Mouse (Mus musculus): ENCODE results near the gene Tshz2.

Gene Tshz2

DNA sequence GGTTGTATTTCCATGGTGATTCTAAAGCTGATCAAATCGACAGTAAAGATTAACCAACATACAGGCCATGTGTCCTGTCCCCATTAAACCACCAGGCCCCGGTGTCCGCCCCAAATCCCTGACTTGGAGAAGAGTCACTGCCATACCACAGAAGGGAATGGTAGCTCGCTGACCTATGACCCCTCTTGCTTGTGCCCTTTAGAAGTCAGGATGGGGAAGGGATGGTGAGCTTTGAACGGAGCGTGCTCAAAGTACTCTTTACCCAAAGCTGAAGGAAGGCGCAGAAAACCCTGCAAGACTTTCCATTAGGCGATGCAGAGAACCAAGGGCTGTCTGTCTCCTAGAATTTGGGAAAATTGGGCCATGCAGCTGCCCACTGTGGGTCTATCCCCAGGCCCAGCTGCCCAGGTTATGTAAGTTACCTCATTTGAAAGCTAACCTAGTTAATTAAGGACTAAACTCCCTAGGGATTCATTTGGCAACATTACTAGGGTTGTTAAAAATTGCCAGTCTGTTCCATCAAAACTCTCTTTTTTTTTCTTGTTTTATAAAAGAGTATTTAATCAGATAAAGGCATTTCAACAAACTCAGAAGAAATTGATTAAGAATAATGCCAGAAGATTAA is 238.7 kb downstream of the Tshz2 start:
- no peak for DNase-seq (ENCODE audit: low spot score)

DNA sequence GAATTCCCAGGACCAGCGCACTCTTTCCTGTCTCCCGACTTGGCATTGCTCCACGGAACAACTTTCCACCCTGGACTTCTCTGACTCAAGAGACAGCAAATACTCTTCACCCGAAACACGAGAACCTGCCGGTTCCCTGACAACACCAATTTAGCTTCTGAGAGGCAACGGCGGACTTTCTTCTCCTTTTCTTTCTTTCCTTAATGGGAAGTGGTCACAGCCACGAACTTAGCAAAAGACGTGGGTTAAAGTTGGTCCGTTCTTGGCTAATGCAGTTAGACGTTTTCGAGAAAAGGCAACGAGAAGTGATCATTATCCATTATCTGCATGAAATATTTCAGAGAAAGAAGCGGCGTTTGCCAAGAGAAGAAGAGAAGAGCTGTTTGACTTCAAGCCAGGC is 240.6 kb downstream of the Tshz2 start:
- no peak for DNase-seq (ENCODE audit: low spot score)

DNA sequence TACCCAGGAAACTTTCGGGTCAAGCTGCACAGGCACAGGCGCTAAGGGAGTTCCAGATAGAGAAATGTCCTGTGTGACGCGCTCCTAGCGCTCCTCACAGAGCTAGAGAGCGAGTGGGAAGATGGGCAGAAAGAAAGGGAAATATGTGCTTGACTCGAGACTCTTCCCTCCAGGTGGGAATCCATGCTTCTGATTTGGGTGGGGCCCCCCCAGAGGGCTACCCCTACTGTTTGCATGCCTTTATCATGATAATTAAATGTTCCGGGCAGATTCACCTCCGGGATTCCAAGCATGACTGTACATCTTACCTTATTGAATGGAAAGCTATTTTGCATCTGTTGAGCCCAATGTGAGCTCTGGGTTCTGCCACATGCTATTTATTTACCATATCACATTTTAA is 255.1 kb downstream of the Tshz2 start:
- no peak for DNase-seq (ENCODE audit: low spot score)

DNA sequence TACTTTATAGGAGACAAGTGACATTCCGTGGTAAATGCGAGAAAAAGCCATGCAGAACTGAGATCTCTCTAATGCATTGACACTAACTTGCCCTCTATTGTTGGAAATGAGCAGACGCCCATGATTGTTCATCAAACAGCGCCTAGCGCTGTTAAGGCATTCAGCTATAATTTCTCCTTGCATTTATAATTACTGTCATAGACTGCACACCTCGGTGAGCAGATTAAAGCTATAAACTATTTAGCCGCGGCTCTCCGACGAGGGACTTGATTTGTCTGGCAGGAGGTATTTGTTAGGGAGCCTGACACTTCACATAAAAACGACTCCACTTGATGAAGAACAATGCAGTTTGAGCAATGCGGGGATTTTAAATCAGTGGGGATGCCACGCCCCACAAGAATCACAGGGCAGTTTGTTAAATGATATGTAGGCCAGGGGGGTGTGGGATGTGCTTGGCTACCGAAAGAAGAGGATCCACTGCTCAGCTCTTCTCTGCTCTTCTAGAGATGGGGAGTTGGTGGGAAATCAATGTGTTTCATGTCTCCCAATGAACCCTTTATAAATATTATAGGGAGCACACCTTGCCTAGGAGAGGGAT is 259.7 kb downstream of the Tshz2 start:
- peak; percentile 41 for DNase-seq (ENCODE audit: low spot score)

DNA sequence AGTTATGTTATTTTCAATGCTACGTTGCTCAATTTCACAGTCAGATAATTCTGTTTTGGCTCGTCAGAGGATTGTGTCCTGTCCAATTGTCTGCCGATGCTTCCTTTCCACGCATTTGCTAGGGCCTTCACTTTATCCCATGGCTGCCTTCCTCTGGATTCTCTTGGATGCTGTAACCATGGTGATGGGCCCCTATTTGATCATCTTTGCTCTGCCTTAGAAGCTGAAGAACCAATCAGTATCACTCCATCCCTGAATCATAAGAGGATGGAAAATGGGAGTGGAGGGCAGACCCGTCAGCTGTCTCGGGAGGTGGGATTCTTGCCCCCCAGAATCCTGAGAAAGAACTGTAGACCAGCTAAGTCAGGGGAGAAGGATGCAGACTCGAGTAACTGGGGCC is 270.1 kb downstream of the Tshz2 start:
- no peak for DNase-seq (ENCODE audit: low spot score)

DNA sequence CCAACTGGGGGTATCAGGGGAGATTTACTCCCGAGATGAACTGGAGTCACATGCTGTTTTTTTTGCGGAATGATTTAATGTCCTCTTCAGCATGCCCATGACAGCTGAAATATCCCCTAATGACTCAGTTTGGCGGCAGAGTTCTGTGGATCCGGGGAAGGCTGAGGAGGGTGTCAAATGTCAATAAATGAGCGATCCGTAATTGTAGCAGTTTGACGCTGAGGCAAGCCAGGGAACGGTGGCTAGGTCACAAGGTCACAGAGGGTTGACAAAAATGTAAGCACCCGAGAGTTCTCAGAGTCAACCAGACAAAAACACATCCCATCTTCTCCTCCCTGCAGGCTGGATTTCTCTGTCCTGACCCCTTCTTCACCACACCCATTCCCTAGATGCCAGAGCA is 273.6 kb downstream of the Tshz2 start:
- DNase-seq (ENCODE audit: low spot score): no peak

DNA sequence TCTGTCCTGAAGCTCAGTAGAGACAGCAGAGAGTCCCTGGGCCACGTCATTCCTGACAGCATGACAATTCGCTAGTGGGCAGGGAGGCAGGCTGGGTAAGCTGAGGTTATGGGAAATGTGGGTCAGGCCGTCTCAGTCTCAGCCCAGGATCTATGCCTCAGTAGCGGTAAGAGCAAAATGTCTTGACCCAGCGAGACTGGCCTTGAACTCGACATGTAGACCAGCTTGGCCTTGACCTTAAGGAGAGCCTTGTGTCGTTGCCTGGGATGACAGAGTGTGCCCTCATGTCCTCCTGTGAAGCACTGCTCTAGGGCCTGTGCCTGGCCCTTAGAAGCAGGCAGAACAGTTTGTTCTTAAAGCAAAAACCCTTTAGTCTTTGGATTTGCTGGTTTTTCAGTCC is 275.2 kb downstream of the Tshz2 start:
- DNase-seq (ENCODE audit: low spot score): no peak

DNA sequence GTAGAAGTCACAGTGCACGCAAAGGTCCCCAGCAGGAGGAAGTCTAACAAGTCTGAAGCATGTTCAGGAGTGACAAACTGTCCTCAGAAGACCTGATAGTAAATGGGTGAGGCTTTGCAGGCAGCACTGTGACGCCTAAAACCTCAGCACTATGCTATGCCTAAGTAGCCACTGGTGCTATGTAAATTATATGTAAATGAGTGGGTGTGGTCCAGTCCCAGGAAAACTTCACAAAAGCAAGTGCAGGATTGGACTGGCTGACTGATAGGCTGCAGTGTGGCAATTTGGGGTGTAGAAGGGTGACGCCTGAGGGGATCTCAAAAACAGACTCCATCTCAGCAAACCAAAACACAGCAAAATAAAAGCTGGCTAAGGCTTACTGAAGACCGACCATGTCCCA is 277.8 kb downstream of the Tshz2 start:
- no peak for DNase-seq (ENCODE audit: low spot score)

DNA sequence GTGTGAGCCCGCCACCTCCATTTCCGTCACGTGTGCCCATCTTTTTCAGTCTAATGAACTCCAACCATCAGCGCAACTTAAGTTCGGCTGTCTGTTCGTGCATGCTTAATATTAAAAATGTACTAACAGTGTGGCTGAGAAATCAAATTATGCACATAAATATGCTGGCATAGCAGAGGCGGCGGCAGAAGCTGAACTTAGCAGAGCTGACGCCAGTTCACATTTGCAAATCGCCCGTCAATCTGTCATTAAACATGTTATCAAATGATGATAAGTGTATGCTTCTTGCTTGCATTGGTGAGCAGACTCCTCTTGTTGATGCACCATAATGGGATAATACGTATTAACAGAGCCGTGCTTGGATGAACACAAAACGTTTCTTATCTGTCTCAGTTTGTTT is 280.0 kb downstream of the Tshz2 start:
- DNase-seq (ENCODE audit: low spot score): peak; percentile 42

DNA sequence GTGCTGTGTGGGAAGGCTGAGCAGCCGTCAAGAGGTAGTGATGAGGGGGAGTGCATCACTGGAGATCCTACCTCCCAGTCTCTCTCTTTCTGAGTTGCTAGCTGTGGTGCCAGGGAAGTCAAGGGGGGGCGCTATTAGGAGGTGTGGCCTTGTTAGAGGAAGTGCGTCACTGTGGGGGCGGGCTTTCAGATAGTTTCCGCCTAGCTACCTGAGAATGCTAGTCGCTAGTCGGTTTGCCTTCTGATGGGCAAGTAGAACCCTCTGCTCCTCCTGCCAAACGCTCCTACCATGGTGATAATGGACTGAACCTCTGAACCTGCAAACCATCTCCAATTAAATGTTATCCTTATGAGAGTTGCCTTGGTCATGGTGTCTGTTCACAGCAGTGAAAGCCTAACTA is 282.1 kb downstream of the Tshz2 start:
- no peak for DNase-seq (ENCODE audit: low spot score)

DNA sequence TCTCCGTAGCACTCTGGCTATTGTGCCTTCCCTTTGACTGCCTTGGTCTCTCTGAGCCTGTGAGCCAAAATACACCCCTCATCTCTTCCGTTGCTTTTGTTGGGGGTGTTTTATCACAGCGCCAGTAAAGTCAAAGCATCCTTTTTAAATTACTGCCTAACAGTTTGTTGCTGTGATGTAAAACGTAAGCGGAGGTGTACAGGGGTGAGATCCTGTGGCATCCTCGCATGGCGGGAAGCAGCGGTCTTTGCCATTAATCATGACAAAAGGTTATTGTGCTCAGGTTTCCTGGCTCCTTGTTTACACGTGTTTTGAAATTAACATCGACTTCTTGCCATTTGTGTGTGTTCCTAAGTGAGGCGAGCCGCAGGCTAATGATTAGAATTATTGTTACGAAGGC is 282.5 kb downstream of the Tshz2 start:
- DNase-seq (ENCODE audit: low spot score): no peak

DNA sequence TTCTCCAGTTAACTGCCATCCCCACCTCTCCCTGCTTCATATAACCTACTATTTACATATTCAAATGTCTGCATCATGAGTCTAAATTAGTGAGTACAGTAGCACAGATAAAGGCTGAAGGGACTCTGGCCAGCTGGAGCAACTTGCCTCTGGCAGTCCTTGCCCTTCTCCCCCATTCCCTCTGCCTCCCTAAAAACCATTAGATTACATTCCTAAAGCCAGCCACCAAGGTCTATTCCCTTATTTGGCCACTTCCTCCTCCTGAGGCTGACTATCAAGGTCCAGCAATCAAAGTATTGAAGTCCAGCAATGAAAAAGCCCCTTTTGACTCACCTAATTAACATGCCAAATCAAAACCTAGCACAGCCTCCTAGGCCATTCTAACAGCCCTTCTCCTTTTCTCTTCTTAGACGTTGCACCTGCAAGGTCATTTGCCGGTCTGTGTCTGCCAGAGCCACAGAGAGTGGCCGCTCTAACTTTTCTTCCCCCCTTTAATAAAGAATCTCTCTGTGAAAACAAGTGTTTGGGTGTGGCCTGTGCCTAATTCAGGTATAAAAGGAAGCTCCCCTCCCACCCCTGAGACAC is 286.4 kb downstream of the Tshz2 start:
- DNase-seq (ENCODE audit: low spot score): no peak

DNA sequence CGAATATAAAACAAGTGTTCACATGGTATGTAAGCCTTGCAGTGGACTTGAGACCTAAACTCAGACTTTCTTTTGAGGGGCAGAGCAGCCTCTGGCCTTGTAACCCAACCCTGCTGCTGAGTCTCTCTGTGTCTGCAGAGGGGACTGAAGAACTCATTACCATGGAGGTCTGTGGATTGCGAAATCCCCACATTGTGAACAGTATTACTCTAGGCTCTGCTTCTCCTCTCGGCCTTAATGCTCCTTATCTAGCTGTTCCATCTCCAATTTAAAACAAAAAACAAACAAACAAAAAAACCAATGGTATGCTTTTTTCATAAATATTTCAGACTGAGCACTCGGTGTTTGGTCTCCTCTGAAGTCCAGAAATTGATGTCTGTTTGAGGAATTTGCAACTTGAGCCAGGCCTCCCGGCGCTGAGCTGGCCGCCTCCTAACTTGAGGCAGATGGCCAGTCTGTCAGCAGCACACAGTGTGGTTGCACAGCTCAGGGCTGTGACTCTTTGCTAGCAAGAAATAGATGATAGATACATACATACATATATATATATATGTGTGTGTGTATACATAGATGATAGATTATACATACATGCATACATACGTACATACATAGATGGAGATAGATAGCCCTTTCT is 291.5 kb downstream of the Tshz2 start:
- no peak for DNase-seq (ENCODE audit: low spot score)

DNA sequence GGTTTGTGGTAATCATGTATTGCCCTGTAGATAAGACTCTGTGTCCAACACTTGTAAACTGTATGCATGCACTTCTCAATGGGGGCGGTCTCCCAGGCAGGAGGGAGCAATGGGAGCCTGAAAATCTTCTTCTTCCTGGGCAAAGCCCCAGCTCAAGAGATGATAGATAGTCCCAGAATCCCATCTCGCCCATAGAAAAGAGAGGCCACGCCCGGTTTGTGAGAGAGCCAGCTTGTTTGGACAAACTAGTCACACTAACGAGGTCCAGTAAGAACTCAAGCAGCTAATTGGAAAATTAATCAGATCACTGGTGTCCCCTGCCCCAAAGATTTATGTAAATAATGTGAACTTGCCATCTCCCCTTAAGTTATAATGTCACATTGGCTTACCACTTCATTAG is 292.7 kb downstream of the Tshz2 start:
- DNase-seq (ENCODE audit: low spot score): no peak

DNA sequence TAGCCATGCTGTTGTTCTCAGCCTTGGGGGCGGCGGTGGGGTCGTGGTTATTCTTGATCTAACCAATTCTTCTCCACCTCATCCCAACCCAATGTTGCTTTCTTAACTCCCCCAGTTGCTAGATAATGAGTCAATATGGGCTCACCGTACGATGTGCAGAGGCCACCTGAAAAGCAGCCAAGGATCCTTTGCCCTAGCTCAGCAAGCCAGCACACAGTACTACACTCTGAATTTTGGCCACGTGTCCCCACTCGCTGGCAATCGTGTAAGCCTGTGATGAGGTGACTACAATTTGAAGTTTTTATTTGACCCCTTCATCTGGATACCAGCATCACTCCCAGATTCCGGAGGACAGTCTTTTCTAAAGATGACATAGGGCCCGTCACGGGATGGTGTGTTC is 293.2 kb downstream of the Tshz2 start:
- no peak for DNase-seq (ENCODE audit: low spot score)

DNA sequence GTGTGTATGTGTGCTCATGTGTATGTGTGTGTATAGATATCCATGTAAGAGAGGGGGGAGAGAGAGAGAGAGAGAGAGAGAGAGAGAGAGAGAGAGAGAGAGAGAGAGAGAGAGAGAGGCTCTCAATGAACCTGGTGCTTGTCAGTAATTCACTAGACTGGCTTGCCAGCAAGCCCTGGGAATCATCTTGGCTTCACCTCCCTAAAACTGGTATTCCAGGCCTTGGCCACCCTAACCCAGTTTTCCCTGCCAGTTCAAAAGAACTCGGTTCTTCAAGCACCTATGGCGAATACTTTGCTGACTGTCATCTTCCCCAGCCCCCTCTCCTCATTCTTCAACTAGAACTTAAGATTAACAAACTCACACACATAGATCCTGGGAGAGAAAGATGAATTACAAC is 294.6 kb downstream of the Tshz2 start:
- no peak for DNase-seq (ENCODE audit: low spot score)

DNA sequence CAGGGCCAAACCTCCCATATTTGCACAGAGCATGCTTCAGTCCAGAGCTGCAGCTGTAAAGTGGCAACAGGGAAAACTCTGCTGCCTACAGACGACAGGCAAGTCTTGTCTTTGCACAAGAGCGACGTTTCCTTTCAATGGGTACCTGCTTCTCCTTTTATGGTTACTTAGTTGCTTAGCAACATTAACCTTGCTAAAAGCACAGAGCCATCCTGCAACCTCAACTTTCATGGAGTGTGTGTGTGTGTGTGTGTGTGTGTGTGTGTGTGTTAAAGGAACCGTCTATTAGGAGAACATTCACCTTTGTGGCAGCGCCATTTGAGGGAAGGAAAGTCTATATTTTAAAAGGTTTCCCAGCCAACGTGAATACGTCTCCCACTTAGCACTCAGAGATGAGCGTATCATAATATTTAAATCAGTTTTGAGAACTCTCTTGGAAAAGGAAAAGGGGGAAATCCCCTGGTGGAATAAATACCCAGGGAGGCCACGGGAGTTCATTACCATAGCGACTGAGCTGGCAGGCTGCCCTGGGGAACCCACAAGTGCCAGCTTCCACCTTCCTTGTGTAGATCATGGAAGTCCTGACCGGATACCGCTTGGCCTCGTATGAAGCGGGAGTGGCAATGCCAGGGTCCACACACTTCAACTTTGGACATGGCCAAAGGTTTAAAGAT is 295.8 kb downstream of the Tshz2 start:
- DNase-seq (ENCODE audit: low spot score): no peak

DNA sequence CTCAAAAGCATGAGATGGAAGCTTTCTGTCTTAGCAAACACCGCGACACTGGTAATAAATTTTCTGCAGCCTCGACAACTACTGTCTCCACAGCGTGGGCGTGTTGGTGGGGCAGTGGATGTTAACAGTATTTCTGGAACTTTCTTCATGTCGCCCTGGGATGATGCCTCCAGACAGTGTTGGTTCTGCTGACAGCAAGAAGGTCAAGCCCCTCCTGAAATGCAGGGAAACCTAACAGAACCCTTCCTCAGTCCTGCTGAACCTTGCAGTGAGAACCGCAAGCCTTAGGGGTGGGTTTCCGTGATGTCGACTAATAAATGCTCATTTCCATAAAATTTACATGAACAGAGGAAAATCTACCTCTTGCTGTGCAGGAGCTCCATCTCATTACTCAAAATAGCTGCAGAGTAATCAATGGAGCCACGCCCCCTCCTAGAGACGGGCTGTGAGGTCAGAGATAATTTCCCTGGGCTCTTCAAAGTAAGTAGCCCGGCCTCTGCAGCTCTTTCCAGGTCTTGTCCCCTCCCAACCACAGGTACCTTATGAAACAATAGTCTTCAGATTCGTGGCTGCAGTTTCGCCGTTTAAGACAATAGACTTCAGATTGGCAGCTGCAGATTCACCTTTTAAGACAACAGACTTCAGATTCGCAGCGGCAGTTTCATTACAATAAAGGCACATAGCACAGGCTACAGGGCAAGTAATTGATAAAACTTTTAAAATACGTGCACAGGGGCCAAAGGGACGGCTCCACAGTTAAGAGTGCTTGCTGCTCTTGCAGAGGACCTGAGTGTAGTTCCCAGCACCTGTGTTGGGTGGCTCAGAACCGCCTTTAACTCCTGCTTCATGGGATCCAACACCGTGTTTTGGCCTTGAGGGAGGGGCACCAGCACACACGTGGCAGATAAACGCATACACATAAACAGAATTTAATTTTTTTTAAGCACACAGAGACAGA is 297.0 kb downstream of the Tshz2 start:
- DNase-seq (ENCODE audit: low spot score): peak; percentile 88

DNA sequence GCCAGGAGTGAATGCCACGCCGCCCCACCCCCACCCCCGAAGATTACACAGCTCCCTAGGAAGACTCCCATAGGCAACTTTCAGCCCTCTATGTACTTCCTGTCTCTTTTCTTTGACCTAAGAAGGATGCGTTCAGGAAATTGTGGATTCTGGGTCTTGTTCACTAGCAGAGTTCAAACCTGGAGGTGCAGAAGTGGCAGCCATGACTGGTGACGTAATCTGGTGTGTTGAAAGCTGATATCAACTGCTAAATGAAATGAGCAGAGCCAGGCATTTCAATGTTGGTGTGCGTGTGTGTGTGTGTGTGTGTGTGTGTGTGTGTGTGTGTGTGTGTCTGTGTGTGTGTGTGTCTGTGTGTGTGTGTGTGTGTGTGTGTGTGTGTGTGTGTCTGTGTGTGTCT is 302.8 kb downstream of the Tshz2 start:
- DNase-seq (ENCODE audit: low spot score): no peak

DNA sequence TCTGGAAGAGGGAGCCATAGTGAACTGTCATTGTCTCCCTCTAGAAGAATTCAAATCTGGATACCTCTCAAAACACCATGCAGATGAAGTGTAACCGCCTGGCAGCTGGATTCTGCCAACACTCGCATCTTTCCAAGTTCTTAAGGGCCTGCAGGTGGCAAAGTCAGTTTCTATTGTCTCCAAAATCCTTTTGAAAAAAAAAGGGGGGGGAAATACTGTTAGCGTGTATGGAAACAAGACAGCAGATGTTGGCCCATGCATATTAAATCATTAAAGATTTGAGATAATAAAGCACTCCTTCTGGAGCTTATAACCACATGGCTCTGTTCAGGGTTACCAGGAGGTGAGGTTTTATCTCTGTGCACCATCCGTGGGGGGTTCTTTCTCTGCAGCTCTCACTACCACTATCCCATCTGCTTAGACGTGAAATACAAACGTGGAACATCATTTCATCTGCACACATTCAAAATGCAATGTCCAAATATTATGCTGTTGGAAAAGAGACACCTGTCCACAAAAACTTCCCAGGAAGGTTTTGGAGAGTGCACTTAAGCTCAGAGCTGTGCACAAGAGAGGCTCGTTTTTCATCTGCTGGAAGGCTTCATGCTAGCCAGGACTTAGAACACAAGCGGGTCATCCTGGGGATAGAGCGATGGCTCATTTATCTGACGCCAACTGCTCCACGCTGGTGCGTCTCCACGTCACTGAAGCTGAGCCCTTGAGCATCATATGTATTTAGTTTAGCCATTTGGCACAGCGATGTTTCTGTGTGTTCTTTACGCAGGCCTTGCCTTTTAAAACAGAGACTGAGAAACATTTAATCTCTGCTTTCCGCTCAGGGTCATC is 307.7 kb downstream of the Tshz2 start:
- no peak for DNase-seq (ENCODE audit: low spot score)

DNA sequence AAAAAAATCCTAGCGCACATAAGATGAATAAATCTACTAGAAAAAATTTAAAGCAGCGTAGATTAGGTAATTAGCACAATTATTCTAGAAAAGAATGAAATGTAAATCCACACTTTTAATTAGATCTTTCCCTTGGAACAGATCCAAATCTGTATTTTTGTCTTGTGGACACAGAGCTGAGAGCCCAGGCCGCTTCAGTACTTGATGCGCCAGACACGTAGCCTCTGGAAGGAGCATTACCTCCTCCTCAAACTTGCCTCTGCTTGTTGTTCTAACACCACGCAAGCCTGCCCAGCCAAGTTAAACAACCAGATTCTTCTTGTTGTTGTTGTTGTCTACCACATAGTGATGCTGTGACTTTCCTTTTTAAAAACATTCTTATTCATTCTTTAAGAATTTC is 310.9 kb downstream of the Tshz2 start:
- DNase-seq (ENCODE audit: low spot score): no peak
